Mouse (Mus musculus) layer of hippocampus, postnatal 14 days (tissue): ENCODE measurements around the gene Tmem138. TPM values are rescaled to one million over a fixed set of nuclear protein-coding genes. Genes with fewer than 3 reads are reported as not detected.

Source experiments
- total RNA-seq, 2 experiments: library from RNA; stranded (reverse); gene quantifications; 2 replicates each; pipeline ENCODE4 v1.2.3; 2021

Gene Tmem138
- total RNA-seq, 2 experiments from 2014 or later = 12.4 to 12.6 TPM

Other genes with a start within 250 kb of the Tmem138 start
- gene Syt7, start 188.3 kb downstream of the Tmem138 start, total RNA-seq = 100 to 1,000 TPM; 277 to 282 TPM
- 10 to 100 TPM; 58.7 to 58.9 TPM for gene Lrrc10b, start 119.9 kb downstream of the Tmem138 start, total RNA-seq
- gene Ppp1r32, start 94.4 kb downstream of the Tmem138 start, total RNA-seq = 1 to 10 TPM; 1.5 to 1.6 TPM
- gene Cpsf7, start 52.1 kb downstream of the Tmem138 start, total RNA-seq = 10 to 100 TPM; 63.5 to 71.9 TPM
- 10 to 100 TPM; 57.6 to 62.0 TPM for gene Sdhaf2, start 51.2 kb downstream of the Tmem138 start, total RNA-seq
- gene Tmem216, start 21.1 kb downstream of the Tmem138 start, total RNA-seq = 10 to 100 TPM; 10.1 to 11.8 TPM
- gene Cyb561a3, start 190 bp downstream of the Tmem138 start, total RNA-seq = 10 to 100 TPM; 13.0 to 13.9 TPM
- 100 to 1,000 TPM; 202 to 215 TPM for gene Ddb1, start 28.0 kb upstream of the Tmem138 start, total RNA-seq
- gene Tkfc, start 28.3 kb upstream of the Tmem138 start, total RNA-seq = 10 to 100 TPM; 21.7 to 24.4 TPM
- under 1 TPM; 0.60 to 0.91 TPM for gene Vwce, start 56.9 kb upstream of the Tmem138 start, total RNA-seq
- not detected for gene Pga5, start 100.7 kb upstream of the Tmem138 start, total RNA-seq
- gene Vps37c, start 111.4 kb upstream of the Tmem138 start, total RNA-seq = 10 to 100 TPM; 25.1 to 26.6 TPM
- gene Cd5, start 161.6 kb upstream of the Tmem138 start, total RNA-seq = under 1 TPM in 1 of 2 experiments, not detected in 1; 0.19 TPM